Mouse (Mus musculus): ENCODE data around the gene Pdzd7.

The Pdzd7 gene

DNA sequence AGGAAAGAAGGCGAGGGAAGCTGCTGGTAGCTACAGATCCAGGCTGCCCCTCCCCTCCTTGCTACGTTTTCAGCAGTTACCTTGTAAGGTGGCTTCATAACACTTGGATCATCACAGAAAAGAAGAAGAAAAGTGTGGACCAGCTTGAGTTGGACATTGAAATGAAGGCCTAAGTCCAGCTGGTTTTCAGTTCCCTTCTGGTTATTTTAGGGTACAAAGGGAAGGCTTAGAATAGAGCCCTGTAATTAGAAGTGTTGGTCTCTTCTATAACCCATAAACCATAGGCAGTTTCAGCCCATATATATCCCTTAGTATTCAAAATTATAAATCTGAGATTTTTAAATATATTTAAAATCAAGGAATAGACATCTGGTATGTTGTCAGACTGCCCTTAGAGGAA, 64.7 kb downstream of the Pdzd7 start:
- DNase-seq, result no peak

- DNase-seq, result no peak
Observed at GRCm38 (mm10) chr19:44977148-44977547, 68.4 kb downstream of the Pdzd7 start.

All from kidney, adult 11 months (tissue).